Mouse (Mus musculus) thymus, adult 18-20 months (tissue): ENCODE measurements around the gene F5.

Experiments
- DNase-seq, 2 experiments: peaks; one replicate each; pipeline ENCODE4 v3.0.0; 2022; ENCODE audit warnings: mixed read lengths in 2 of 2

Gene F5

GRCm38 (mm10) chr1:164151387-164152088 lies at the start of gene F5:
TSS of gene F5 (plus strand) at chr1:164151838.
- no peak for DNase-seq

GRCm38 (mm10) chr1:164109763-164110162 lies 41.9 kb upstream of the F5 start:
- no peak for DNase-seq

- no peak for DNase-seq
Observed at GRCm38 (mm10) chr1:164110591-164111329, 40.9 kb upstream of the F5 start.

GRCm38 (mm10) chr1:164114280-164114679 lies 37.4 kb upstream of the F5 start:
- no peak for DNase-seq

GRCm38 (mm10) chr1:164114947-164115493 lies 36.6 kb upstream of the F5 start, which contains the start of gene Selp:
TSS of gene Selp (plus strand) at chr1:164115264.
- DNase-seq: no peak

- no peak for DNase-seq
Observed at GRCm38 (mm10) chr1:164115647-164116046, 36.0 kb upstream of the F5 start.

GRCm38 (mm10) chr1:164117869-164118268 lies 33.8 kb upstream of the F5 start:
- DNase-seq: no peak

GRCm38 (mm10) chr1:164119892-164120776 lies 31.5 kb upstream of the F5 start:
- no peak for DNase-seq

GRCm38 (mm10) chr1:164120777-164121158 lies 30.9 kb upstream of the F5 start:
- DNase-seq: no peak

GRCm38 (mm10) chr1:164123836-164124235 lies 27.8 kb upstream of the F5 start:
- no peak for DNase-seq

- no peak for DNase-seq
Observed at GRCm38 (mm10) chr1:164130013-164130412, 21.6 kb upstream of the F5 start.

- DNase-seq: no peak
Observed at GRCm38 (mm10) chr1:164132609-164133008, 19.0 kb upstream of the F5 start.

GRCm38 (mm10) chr1:164134101-164134500 lies 17.5 kb upstream of the F5 start:
- no peak for DNase-seq

GRCm38 (mm10) chr1:164135360-164135759 lies 16.3 kb upstream of the F5 start:
- DNase-seq: peak in 1 of 2 experiments; percentile 46

- peak in 1 of 2 experiments; percentile 48 for DNase-seq
Observed at GRCm38 (mm10) chr1:164135960-164136359, 15.7 kb upstream of the F5 start.

GRCm38 (mm10) chr1:164136636-164137035 lies 15.0 kb upstream of the F5 start:
- no peak for DNase-seq

- DNase-seq: peak; percentile 62 to 71
Observed at GRCm38 (mm10) chr1:164138365-164139130, 13.1 kb upstream of the F5 start.

- DNase-seq: no peak
Observed at GRCm38 (mm10) chr1:164139464-164139863, 12.2 kb upstream of the F5 start.

- DNase-seq: no peak
Observed at GRCm38 (mm10) chr1:164149083-164149482, 2.6 kb upstream of the F5 start.

- no peak for DNase-seq
Observed at GRCm38 (mm10) chr1:164152836-164153235, 1.2 kb downstream of the F5 start.

- DNase-seq: no peak
Observed at GRCm38 (mm10) chr1:164154983-164155382, 3.3 kb downstream of the F5 start.

GRCm38 (mm10) chr1:164158571-164158970 lies 6.9 kb downstream of the F5 start:
- no peak for DNase-seq
